Mouse (Mus musculus) adrenal gland, adult 18-20 months (tissue): ENCODE data around the gene Ngrn. TPM values are rescaled to one million over a fixed set of nuclear protein-coding genes. Genes with fewer than 3 reads are reported as not detected.

Experiments used
- DNase-seq, 2 experiments: peaks; one replicate each; pipeline ENCODE4 v3.0.0; 2021 to 2022; ENCODE audit warnings: low spot score in 2 of 2
- total RNA-seq, 2 experiments: library from RNA; stranded (reverse); gene quantifications; 1 replicate in 1 of 2; 2 replicates in 1 of 2; pipeline ENCODE4 v1.2.3; 2021

The Ngrn gene
- total RNA-seq, 2 experiments from 2014 or later, result 40.7 to 41.4 TPM

- DNase-seq, result no peak
These were observed 37.7 kb downstream of the Ngrn start for GRCm38 (mm10) chr7:80298754-80299153.

DNA sequence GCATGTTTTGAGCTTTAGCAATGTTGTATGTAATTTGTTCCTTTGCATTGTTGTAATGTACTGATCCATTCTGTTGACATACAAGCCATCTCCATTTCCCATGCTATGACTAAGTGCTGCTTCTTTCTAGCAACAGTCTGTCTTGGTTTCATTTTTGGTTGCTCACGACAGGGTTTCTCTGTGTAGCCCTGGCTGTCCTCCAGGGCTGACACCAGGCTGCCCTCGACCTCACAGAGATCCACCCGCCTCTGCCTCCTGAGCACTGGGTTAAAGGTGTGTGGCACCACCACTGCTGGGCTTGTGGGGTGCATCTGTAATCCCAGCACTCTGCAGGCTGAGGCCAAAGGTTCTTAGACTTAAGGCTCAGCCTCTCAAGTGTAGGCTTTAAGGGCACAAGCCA lies 38.6 kb downstream of the Ngrn start:
- no peak for DNase-seq

GRCm38 (mm10) chr7:80301522-80301921 lies 40.5 kb downstream of the Ngrn start:
- no peak for DNase-seq

DNA sequence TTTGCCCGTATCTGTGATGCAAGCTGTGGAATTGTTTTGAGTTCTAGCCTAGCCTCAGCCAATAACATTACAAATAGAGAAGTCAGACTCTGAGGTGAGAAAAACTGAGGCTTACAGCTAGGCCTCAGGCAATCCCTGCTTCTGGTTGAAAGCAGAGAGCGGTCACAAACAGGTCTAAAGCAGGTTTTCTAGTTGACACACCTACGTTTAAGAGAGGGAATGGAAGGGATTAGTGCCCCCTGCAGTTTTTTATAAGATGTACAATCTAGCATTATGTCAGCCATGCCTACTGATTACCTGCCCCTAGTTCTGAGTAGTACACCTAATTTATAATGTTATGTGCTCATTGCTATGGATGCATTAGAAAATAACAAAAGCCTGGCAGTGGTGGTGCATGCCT lies 46.8 kb downstream of the Ngrn start:
- DNase-seq, result no peak

- DNase-seq, result no peak
These were observed 49.8 kb downstream of the Ngrn start for GRCm38 (mm10) chr7:80310771-80311170.

Other genes with a start within 250 kb of the Ngrn start
- gene Zfp710, start 236.4 kb upstream of the Ngrn start, total RNA-seq, result 10 to 100 TPM; 13.8 to 14.3 TPM
- 100 to 1,000 TPM; 116 to 190 TPM for gene Idh2, start 145.8 kb upstream of the Ngrn start, total RNA-seq
- gene Sema4b, start 74.4 kb upstream of the Ngrn start, total RNA-seq, result 10 to 100 TPM; 62.7 to 75.9 TPM
- gene Cib1, start 28.4 kb upstream of the Ngrn start, total RNA-seq, result 10 to 100 TPM; 53.9 to 64.2 TPM
- gene Gdpgp1, start 28.4 kb upstream of the Ngrn start, total RNA-seq, result 1 to 10 TPM; 3.8 to 4.1 TPM
- 1 to 10 TPM; 1.2 to 1.7 TPM for gene Ttll13, start 14.8 kb upstream of the Ngrn start, total RNA-seq
- 10 to 100 TPM; 14.9 to 26.6 TPM for gene Vps33b, start 8.4 kb downstream of the Ngrn start, total RNA-seq
- gene Prc1, start 33.2 kb downstream of the Ngrn start, total RNA-seq, result 1 to 10 TPM; 3.6 to 4.6 TPM
- 10 to 100 TPM in 1 of 2 experiments, 1 to 10 TPM in 1; 7.3 to 11.9 TPM for gene Rccd1, start 63.2 kb downstream of the Ngrn start, total RNA-seq
- gene Unc45a, start 79.8 kb downstream of the Ngrn start, total RNA-seq, result 10 to 100 TPM; 71.5 to 85.8 TPM
- gene Hddc3, start 81.9 kb downstream of the Ngrn start, total RNA-seq, result 10 to 100 TPM; 38.5 to 45.9 TPM
- 10 to 100 TPM; 76.6 to 88.8 TPM for gene Man2a2, start 110.2 kb downstream of the Ngrn start, total RNA-seq
- 10 to 100 TPM in 1 of 2 experiments, 1 to 10 TPM in 1; 8.4 to 13.0 TPM for gene Fes, start 126.7 kb downstream of the Ngrn start, total RNA-seq
- 100 to 1,000 TPM; 143 to 158 TPM for gene Furin, start 144.2 kb downstream of the Ngrn start, total RNA-seq